In the genomic region with DNA sequence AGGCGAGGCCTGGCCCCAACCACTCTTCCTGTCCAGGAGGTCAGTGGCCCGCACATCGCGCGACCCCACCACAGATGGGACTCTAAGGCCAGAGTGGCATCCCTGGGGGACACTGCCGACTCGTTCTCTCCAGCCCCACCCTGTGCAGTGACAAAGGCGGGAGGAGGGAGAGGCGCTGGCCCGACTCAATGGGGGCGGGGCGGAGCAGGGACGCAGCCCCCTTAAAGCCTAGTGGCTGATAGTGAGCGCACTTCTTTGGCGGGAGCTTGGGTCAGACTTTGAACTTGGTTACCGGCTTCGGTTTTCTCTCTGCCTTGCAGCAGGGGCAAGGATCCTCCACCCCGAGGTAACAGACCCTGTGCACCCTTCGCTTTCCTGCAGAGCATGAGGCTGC, we compare ENCODE assay signal across 8 mouse cellular contexts. TPM values are rescaled to one million over a fixed set of nuclear protein-coding genes. Genes with fewer than 3 reads are reported as not detected.
A peak's percentile ranks its signal among the peaks of the same experiment; 100 is the strongest.
DNase-seq lines count a peak whose midpoint lies in the region; ATAC-seq lines count a peak whose summit lies in the region.

No protein-coding gene starts in this region.

- no peak overlapping the region for H3K27ac ChIP-seq in heart, embryonic 15.5 days
- no peak overlapping the region for H3K27ac ChIP-seq in intestine, embryonic 16.5 days (ENCODE audit: low read length)
- H3K27ac ChIP-seq in midbrain, embryonic 15.5 days = no peak overlapping the region

- no peaks in the 10 kb centered on the region for H3K9me3 ChIP-seq in heart, embryonic 15.5 days (replicated peaks)
- no peaks in the 10 kb centered on the region for H3K9me3 ChIP-seq in intestine, embryonic 16.5 days (ENCODE audit: control insufficient read depth, low read length)
- no peaks in the 10 kb centered on the region for H3K9me3 ChIP-seq in midbrain, embryonic 15.5 days

- WGBS in heart, embryonic 15.5 days = 2% methylated on average over 19 of the region's 19 CpGs
- WGBS in intestine, embryonic 16.5 days = 3% methylated on average over 19 of the region's 19 CpGs
- WGBS in midbrain, embryonic 15.5 days = 3% methylated on average over 19 of the region's 19 CpGs

- no peaks in the 10 kb centered on the region for H3K36me3 ChIP-seq in heart, embryonic 15.5 days
- no peaks in the 10 kb centered on the region for H3K36me3 ChIP-seq in intestine, embryonic 16.5 days (ENCODE audit: control insufficient read depth, insufficient read depth, low read length)
- no peaks in the 10 kb centered on the region for H3K36me3 ChIP-seq in midbrain, embryonic 15.5 days (replicated peaks)

- peak overlapping the region; percentile 61 for H3K4me2 ChIP-seq in heart, embryonic 15.5 days
- H3K4me2 ChIP-seq in intestine, embryonic 16.5 days (ENCODE audit: low read depth, low read length) = peak overlapping the region; percentile 48
- peak overlapping the region; percentile 12; the same call in 1 of the 2 replicates for H3K4me2 ChIP-seq in midbrain, embryonic 15.5 days

- H3K9ac ChIP-seq in heart, embryonic 15.5 days = no peak overlapping the region
- H3K9ac ChIP-seq in intestine, embryonic 16.5 days (ENCODE audit: low read depth, low read length) = peak overlapping the region; percentile 35; the same call in 1 of the 2 replicates
- H3K9ac ChIP-seq in midbrain, embryonic 15.5 days = no peak overlapping the region

- H3K4me1 ChIP-seq in heart, embryonic 15.5 days (replicated peaks) = peaks cover 21% of the 10 kb centered on the region
- peaks cover 32% of the 10 kb centered on the region for H3K4me1 ChIP-seq in intestine, embryonic 16.5 days (ENCODE audit: control insufficient read depth, insufficient read depth, low read length)
- H3K4me1 ChIP-seq in midbrain, embryonic 15.5 days = peaks cover 17% of the 10 kb centered on the region

- H3K4me3 ChIP-seq in heart, embryonic 15.5 days = peak overlapping the region; percentile 39
- peak overlapping the region; percentile 40 for H3K4me3 ChIP-seq in intestine, embryonic 16.5 days (ENCODE audit: low read length)
- H3K4me3 ChIP-seq in midbrain, embryonic 15.5 days = peak overlapping the region; percentile 12; the same call in 1 of the 2 replicates

- DNase-seq in heart, postnatal 25 days (ENCODE audit: low spot score) = no peak
- no peak for DNase-seq in layer of hippocampus, adult 9-10 months (ENCODE audit: low spot score)
- no peak for DNase-seq in frontal cortex, postnatal 36 days (ENCODE audit: low spot score in 2 of 2)
- no peak for DNase-seq in left cerebral cortex, postnatal 10 days (ENCODE audit: extremely low spot score in 1 of 2, low spot score in 2 of 2)

- no peak for ATAC-seq in heart, embryonic 15.5 days (replicated peaks; ENCODE audit: insufficient number of reproducible peaks, insufficient read depth, low FRiP score, low read depth)
- peak; percentile 27 for ATAC-seq in common myeloid progenitor, adult 5-6 weeks (replicated peaks; ENCODE audit: low read depth, poor library complexity, severe bottlenecking)
- ATAC-seq in intestine, embryonic 16.5 days = no peak
- ATAC-seq in midbrain, embryonic 15.5 days (replicated peaks) = no peak

- H3K27me3 ChIP-seq in heart, embryonic 15.5 days = peaks cover 87% of the 10 kb centered on the region
- peaks cover 48% of the 10 kb centered on the region for H3K27me3 ChIP-seq in intestine, embryonic 16.5 days (replicated peaks; ENCODE audit: control insufficient read depth, insufficient read depth, low read length)
- peaks cover 79% of the 10 kb centered on the region for H3K27me3 ChIP-seq in midbrain, embryonic 15.5 days (replicated peaks)

- intact Hi-C loops in heart, postnatal 25 days (cut with DNase I) = loop anchor here (5.0 kb wide), 1 partner anchor 278 kb away; no protein-coding TSS in a partner anchor
- intact Hi-C loops in left cerebral cortex, postnatal 10 days (cut with DNase I) = no loop called here

RNA-seq across cellular contexts. Expression of a gene that starts 0.6 kb away (rescaled TPM):
- 0.23 TPM in 1 of 2 replicates, not detected in the other for polyA plus RNA-seq in heart, embryonic 15.5 days (2015; fragmentation: Nextera tagmentation; extraction: Ambion mirVana)
- not detected for total RNA-seq in heart, postnatal 25 days (2021)
- not detected in 2 replicates for total RNA-seq in common myeloid progenitor, adult 5-6 weeks (2017)
- 0.68 and 0.98 TPM in 2 replicates for polyA plus RNA-seq in intestine, embryonic 16.5 days (2015; fragmentation: Nextera tagmentation; extraction: Ambion mirVana)
- not detected in 2 replicates for polyA plus RNA-seq in midbrain, embryonic 15.5 days (2015; fragmentation: Nextera tagmentation; extraction: Ambion mirVana)
- total RNA-seq in left cerebral cortex, postnatal 10 days (2021) = not detected

RNA-seq across cellular contexts. Expression of a gene that starts 7.1 kb away (rescaled TPM):
- polyA plus RNA-seq in heart, embryonic 15.5 days (2015; fragmentation: Nextera tagmentation; extraction: Ambion mirVana) = 0.93 and 2.1 TPM in 2 replicates
- 1 to 10 TPM; 1.7 to 2.2 TPM for total RNA-seq in heart, postnatal 25 days (2021)
- 1.3 and 1.8 TPM in 2 replicates for total RNA-seq in common myeloid progenitor, adult 5-6 weeks (2017)
- 31.6 and 39.5 TPM in 2 replicates for polyA plus RNA-seq in intestine, embryonic 16.5 days (2015; fragmentation: Nextera tagmentation; extraction: Ambion mirVana)
- 0.13 and 0.19 TPM in 2 replicates for polyA plus RNA-seq in midbrain, embryonic 15.5 days (2015; fragmentation: Nextera tagmentation; extraction: Ambion mirVana)
- under 1 TPM; 0.32 to 0.41 TPM for total RNA-seq in left cerebral cortex, postnatal 10 days (2021)

RNA-seq across cellular contexts. Expression of a gene that starts 18.7 kb away (rescaled TPM):
- 58.4 and 73.4 TPM in 2 replicates for polyA plus RNA-seq in heart, embryonic 15.5 days (2015; fragmentation: Nextera tagmentation; extraction: Ambion mirVana)
- 10 to 100 TPM; 53.4 to 58.8 TPM for total RNA-seq in heart, postnatal 25 days (2021)
- total RNA-seq in common myeloid progenitor, adult 5-6 weeks (2017) = 58.2 and 59.6 TPM in 2 replicates
- 49.4 and 52.5 TPM in 2 replicates for polyA plus RNA-seq in intestine, embryonic 16.5 days (2015; fragmentation: Nextera tagmentation; extraction: Ambion mirVana)
- 409 and 418 TPM in 2 replicates for polyA plus RNA-seq in midbrain, embryonic 15.5 days (2015; fragmentation: Nextera tagmentation; extraction: Ambion mirVana)
- total RNA-seq in left cerebral cortex, postnatal 10 days (2021) = 100 to 1,000 TPM; 415 to 420 TPM

RNA-seq across cellular contexts. Expression of a gene that starts 43.5 kb away (rescaled TPM):
- 0.94 and 1.6 TPM in 2 replicates for polyA plus RNA-seq in heart, embryonic 15.5 days (2015; fragmentation: Nextera tagmentation; extraction: Ambion mirVana)
- 1 to 10 TPM; 2.9 to 3.0 TPM for total RNA-seq in heart, postnatal 25 days (2021)
- total RNA-seq in common myeloid progenitor, adult 5-6 weeks (2017) = not detected in 2 replicates
- polyA plus RNA-seq in intestine, embryonic 16.5 days (2015; fragmentation: Nextera tagmentation; extraction: Ambion mirVana) = 1.8 and 2.4 TPM in 2 replicates
- 0.80 and 1.0 TPM in 2 replicates for polyA plus RNA-seq in midbrain, embryonic 15.5 days (2015; fragmentation: Nextera tagmentation; extraction: Ambion mirVana)
- total RNA-seq in left cerebral cortex, postnatal 10 days (2021) = 1 to 10 TPM; 3.9 to 4.7 TPM
